In genomic region chr3:88543174-88543573, GRCm38 (mm10) we compare ENCODE assay signal across 13 mouse cellular contexts. TPM values are rescaled to one million over a fixed set of nuclear protein-coding genes. Genes with fewer than 3 reads are reported as not detected.
"Had no signal": no experiment of that assay in that cellular context is flagged by ENCODE, and none has a peak within 500 bp of the region (broad histone marks: within the 10 kb centered on the region; RNA-seq: fewer than 3 reads in every experiment).

No protein-coding gene starts in this region.

- ATAC-seq: intestine, embryonic 15.5 days; liver, postnatal 0 days had no signal

- H3K27ac ChIP-seq: intestine, embryonic 15.5 days; kidney, embryonic 15.5 days; left cerebral cortex, adult 2 months; liver, embryonic 13.5 days; lung, embryonic 15.5 days had no signal

- H3K4me2 ChIP-seq: intestine, embryonic 15.5 days; kidney, embryonic 15.5 days; liver, embryonic 13.5 days; lung, embryonic 15.5 days had no signal

- H3K9me3 ChIP-seq: intestine, embryonic 15.5 days; kidney, embryonic 15.5 days; liver, embryonic 13.5 days; lung, embryonic 15.5 days had no signal

- H3K4me3 ChIP-seq: intestine, embryonic 15.5 days; kidney, embryonic 15.5 days; left cerebral cortex, adult 2 months; liver, embryonic 13.5 days; lung, embryonic 15.5 days had no signal

- H3K36me3 ChIP-seq: liver, embryonic 13.5 days had no signal

- H3K27me3 ChIP-seq: intestine, embryonic 15.5 days; kidney, embryonic 15.5 days; liver, embryonic 13.5 days; lung, embryonic 15.5 days had no signal

- H3K9ac ChIP-seq: intestine, embryonic 15.5 days; kidney, embryonic 15.5 days; liver, embryonic 13.5 days; liver, postnatal 0 days; lung, embryonic 15.5 days had no signal

- DNase-seq: kidney, adult 18-20 months; liver; liver, embryonic 13.5 days; liver, postnatal 0 days; lung, postnatal 36 days; right cerebral cortex, postnatal 4 days; spleen, adult 18-20 months had no signal

RNA-seq across cellular contexts. Expression of gene Rab25, which starts 4.9 kb away (rescaled TPM):
- total RNA-seq: layer of hippocampus, postnatal 25 days; left cerebral cortex, adult 2 months; left cerebral cortex, postnatal 14 days had no signal
